ENCODE assay signal across 11 mouse cellular contexts in the genomic region with DNA sequence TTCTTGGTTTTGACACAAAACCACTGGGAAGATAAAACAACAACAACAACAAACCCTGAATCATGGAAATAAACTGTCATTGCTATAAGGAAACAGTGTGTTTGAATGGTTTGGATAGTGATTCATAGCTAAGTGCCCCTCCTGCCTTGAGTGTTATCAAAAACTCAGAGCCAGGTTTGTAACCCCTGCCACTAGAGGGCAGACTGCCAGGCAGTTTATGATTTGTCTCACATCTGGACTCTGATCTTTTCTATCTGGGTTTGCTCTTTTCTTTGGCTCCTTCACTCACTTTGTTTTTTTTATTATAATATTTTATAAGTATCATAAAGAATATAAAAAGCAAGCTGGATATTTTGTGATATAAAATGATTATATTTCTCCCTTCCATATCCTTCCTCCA.
DNase-seq lines count a peak whose midpoint lies in the region; ATAC-seq and TF ChIP-seq lines count a peak whose summit lies in the region.
"Had no signal": no experiment of that assay in that cellular context is flagged by ENCODE, and none has a peak within 500 bp of the region (broad histone marks: within the 10 kb centered on the region; RNA-seq: fewer than 3 reads in every experiment).

No protein-coding gene starts in this region.

- H3K4me3 ChIP-seq in layer of hippocampus, adult 2 months = no peak overlapping the region
- H3K4me3 ChIP-seq: forebrain, embryonic 12.5 days; hindbrain, embryonic 15.5 days; liver, embryonic 13.5 days had no signal

- TF ChIP-seq CTCF in layer of hippocampus, adult 2 months (conservative IDR thresholded peaks at IDR 0.05) = peak; percentile 70

- peak; percentile 9 for DNase-seq in CD4-positive, CD25-positive, alpha-beta regulatory T cell, adult 2 months (ENCODE audit: low read depth, low spot score)
- DNase-seq in layer of hippocampus, adult 2 months (ENCODE audit: low spot score in 2 of 2) = no peak
- DNase-seq in layer of hippocampus, postnatal 14 days (ENCODE audit: low spot score in 2 of 2) = no peak
- DNase-seq in adipocyte (ENCODE audit: low spot score) = peak; percentile 6
- peak; percentile 12 for DNase-seq in kidney, postnatal 14 days
- no peak for DNase-seq in frontal cortex, postnatal 25 days (ENCODE audit: low spot score in 2 of 2)
- DNase-seq in layer of hippocampus, postnatal 36 days = no peak
- DNase-seq: liver, embryonic 13.5 days had no signal

- H3K27ac ChIP-seq in layer of hippocampus, adult 2 months = no peak overlapping the region
- H3K27ac ChIP-seq: forebrain, embryonic 12.5 days; hindbrain, embryonic 15.5 days; liver, embryonic 13.5 days had no signal

- ATAC-seq in CD4-positive, CD25-positive, alpha-beta regulatory T cell, adult 4 months = no peak

Comparison
In these comparisons a context has a peak if more than half of its experiments do, and no peak if none do; other contexts are left out.
1. DNase-seq: peak in CD4-positive, CD25-positive, alpha-beta regulatory T cell, adult 2 months (single experiment), adipocyte (single experiment) and kidney, postnatal 14 days (single experiment); none in layer of hippocampus, adult 2 months (0 of 2), layer of hippocampus, postnatal 14 days (0 of 2), frontal cortex, postnatal 25 days (0 of 2) and layer of hippocampus, postnatal 36 days (0 of 2).